Mouse (Mus musculus) regulatory T cell (primary cell): ENCODE results near the gene Lysmd2.
"Not testable (repeated sequence)": the region's sequence is repeated elsewhere in the genome, so short reads cannot be mapped to it uniquely, and the experiment has no call there.

Source experiments
- in situ Hi-C: fragments of 300-600 bp; cut with MboI, MseI; formaldehyde crosslinking; loops from one replicate; pipeline ENCODE4 v1.15.1; 2025; ENCODE audit warnings: high pct_unique_total_duplicates

Gene Lysmd2

GRCm38 (mm10) chr9:75626308-75626604, 715 bp downstream of the Lysmd2 start:
- in situ Hi-C loops, result no loop called here

GRCm38 (mm10) chr9:75630823-75631454, 5.4 kb downstream of the Lysmd2 start:
- in situ Hi-C loops, result no loop called here

GRCm38 (mm10) chr9:75632111-75632510, 6.6 kb downstream of the Lysmd2 start:
- in situ Hi-C loops, result no loop called here

GRCm38 (mm10) chr9:75632902-75633301, 7.4 kb downstream of the Lysmd2 start:
- in situ Hi-C loops, result no loop called here

- in situ Hi-C loops, result no loop called here
Observed at GRCm38 (mm10) chr9:75633603-75634002, 8.1 kb downstream of the Lysmd2 start.

GRCm38 (mm10) chr9:75634226-75634625, 8.7 kb downstream of the Lysmd2 start:
- in situ Hi-C loops, result no loop called here

GRCm38 (mm10) chr9:75645405-75645804, 19.9 kb downstream of the Lysmd2 start:
- in situ Hi-C loops, result no loop called here

- in situ Hi-C loops, result no loop called here
Observed at GRCm38 (mm10) chr9:75653981-75654911, 28.7 kb downstream of the Lysmd2 start.

- in situ Hi-C loops, result not testable (repeated sequence)
Observed at GRCm38 (mm10) chr9:75656456-75656855, 30.9 kb downstream of the Lysmd2 start.

- in situ Hi-C loops, result no loop called here
Observed at GRCm38 (mm10) chr9:75660917-75661316, 35.4 kb downstream of the Lysmd2 start.

- in situ Hi-C loops, result no loop called here
Observed at GRCm38 (mm10) chr9:75665364-75665763, 39.8 kb downstream of the Lysmd2 start.

- in situ Hi-C loops, result no loop called here
Observed at GRCm38 (mm10) chr9:75666612-75667011, 41.1 kb downstream of the Lysmd2 start.

- in situ Hi-C loops, result no loop called here
Observed at GRCm38 (mm10) chr9:75672769-75673168, 47.2 kb downstream of the Lysmd2 start.

- in situ Hi-C loops, result no loop called here
Observed at GRCm38 (mm10) chr9:75676226-75676625, 50.7 kb downstream of the Lysmd2 start.

GRCm38 (mm10) chr9:75678341-75678740, 52.8 kb downstream of the Lysmd2 start:
- in situ Hi-C loops, result no loop called here

GRCm38 (mm10) chr9:75679629-75680028, 54.1 kb downstream of the Lysmd2 start:
- in situ Hi-C loops, result loop anchor here (10.0 kb wide), 1 partner anchor 1855 kb away; no protein-coding TSS in a partner anchor

GRCm38 (mm10) chr9:75680606-75681005, 55.1 kb downstream of the Lysmd2 start:
- in situ Hi-C loops, result loop anchor here (10.0 kb wide), 1 partner anchor 1856 kb away; no protein-coding TSS in a partner anchor

GRCm38 (mm10) chr9:75683426-75684191, 58.1 kb downstream of the Lysmd2 start, which contains the start of gene Scg3:
Gene Scg3, minus strand, starts transcription at chr9:75684056.
- in situ Hi-C loops, result loop anchor here (10.0 kb wide), 1 partner anchor 1859 kb away; no protein-coding TSS in a partner anchor

- in situ Hi-C loops, result loop anchor here (10.0 kb wide), 1 partner anchor 1859 kb away; no protein-coding TSS in a partner anchor
Observed at GRCm38 (mm10) chr9:75684292-75684691, 58.8 kb downstream of the Lysmd2 start.

GRCm38 (mm10) chr9:75684772-75685171, 59.2 kb downstream of the Lysmd2 start:
- in situ Hi-C loops, result loop anchor here (10.0 kb wide), 1 partner anchor 1860 kb away; no protein-coding TSS in a partner anchor
